Mouse (Mus musculus) hindbrain, embryonic 13.5 days (tissue): ENCODE results near the gene Tmem86a. TPM values are rescaled to one million over a fixed set of nuclear protein-coding genes. Genes with fewer than 3 reads are reported as not detected.

Experiments used
- ATAC-seq: fragments of 200-750 bp; cut with Nextera tagmentation; 2 replicates; pipeline ENCODE4 v1.8.0; 2017; ENCODE audit warnings: moderate TSS enrichment; ENCODE audit not compliant: low FRiP score
- H3K27ac ChIP-seq: fragments of 300-500 bp; sonication (generic); 2 replicates; pipeline ENCODE4 v1.5.1; 2015; ENCODE audit warnings: inconsistent platforms, mild to moderate bottlenecking, moderate library complexity
- H3K27me3 ChIP-seq: fragments of 300-500 bp; sonication (generic); 2 replicates; pipeline ENCODE4 v1.6.1; 2015; ENCODE audit warnings: mild to moderate bottlenecking, inconsistent platforms
- H3K36me3 ChIP-seq: fragments of 300-500 bp; sonication (generic); 2 replicates; pipeline ENCODE4 v1.6.1; 2015; ENCODE audit warnings: mild to moderate bottlenecking, inconsistent platforms
- H3K4me1 ChIP-seq: fragments of 300-500 bp; sonication (generic); replicated peaks from 2 replicates; pipeline ENCODE4 v1.6.1; 2015; ENCODE audit warnings: inconsistent platforms
- H3K4me2 ChIP-seq: fragments of 300-500 bp; sonication (generic); 2 replicates; pipeline ENCODE4 v1.6.1; 2015; ENCODE audit warnings: inconsistent platforms, mild to moderate bottlenecking, moderate library complexity
- H3K4me3 ChIP-seq: fragments of 300-500 bp; sonication (generic); 2 replicates; pipeline ENCODE4 v1.5.1; 2015; ENCODE audit warnings: mild to moderate bottlenecking, inconsistent platforms
- H3K9ac ChIP-seq: fragments of 300-500 bp; sonication (generic); 2 replicates; pipeline ENCODE4 v1.6.1; 2015; ENCODE audit warnings: mild to moderate bottlenecking, inconsistent platforms
- H3K9me3 ChIP-seq: fragments of 300-500 bp; sonication (generic); 2 replicates; pipeline ENCODE4 v1.6.1; 2016; ENCODE audit warnings: inconsistent platforms
- WGBS: fragments of 180-500 bp; shearing (Covaris S2); methylation state at CpG from one replicate; pipeline ENCODE4 v1.1.7; 2015; 5-methylcytosine and 5-hydroxymethylcytosine counted together
- polyA plus RNA-seq: library from polyadenylated mRNA; unstranded; fragments of >200 nt; fragmentation: Nextera tagmentation; extraction: Ambion mirVana; gene quantifications from 2 replicates; pipeline ENCODE4 v1.2.1, GENCODE M21; 2015

Gene Tmem86a
- polyA plus RNA-seq, 1 experiment from 2014 or later: 24.4 TPM

GRCm38 (mm10) chr7:47031371-47031770, 19.0 kb upstream of the Tmem86a start:
- Histone ChIP-seq H3K9ac (no peak overlapping the region), H3K9me3 (no peaks in the 10 kb centered on the region), H3K4me1 (no peaks in the 10 kb centered on the region), H3K4me3 (no peak overlapping the region), H3K36me3 (no peaks in the 10 kb centered on the region), H3K27me3 (no peaks in the 10 kb centered on the region), H3K4me2 (no peak overlapping the region), H3K27ac (no peak overlapping the region)
- 85% methylated on average over 4 of the region's 4 CpGs for WGBS
- no peak for ATAC-seq

GRCm38 (mm10) chr7:47034785-47035384, 15.5 kb upstream of the Tmem86a start:
- no peak overlapping the region for H3K4me3 ChIP-seq
- H3K9ac ChIP-seq: no peak overlapping the region
- H3K4me2 ChIP-seq: no peak overlapping the region
- WGBS: 89% methylated on average over 4 of the region's 4 CpGs
- H3K27ac ChIP-seq: no peak overlapping the region
- no peak for ATAC-seq
- no peaks in the 10 kb centered on the region for H3K9me3 ChIP-seq
- no peaks in the 10 kb centered on the region for H3K27me3 ChIP-seq
- no peaks in the 10 kb centered on the region for H3K36me3 ChIP-seq
- H3K4me1 ChIP-seq: no peaks in the 10 kb centered on the region

GRCm38 (mm10) chr7:47035426-47035825, 15.0 kb upstream of the Tmem86a start:
- 82% methylated on average over 8 of the region's 8 CpGs for WGBS
- no peak overlapping the region for H3K4me2 ChIP-seq

GRCm38 (mm10) chr7:47041706-47042105, 8.7 kb upstream of the Tmem86a start:
- WGBS: 79% methylated on average over 3 of the region's 3 CpGs
- Histone ChIP-seq H3K4me3 (no peak overlapping the region), H3K27ac (no peak overlapping the region), H3K4me1 (peaks cover 6% of the 10 kb centered on the region), H3K4me2 (no peak overlapping the region), H3K9ac (no peak overlapping the region), H3K9me3 (no peaks in the 10 kb centered on the region), H3K36me3 (no peaks in the 10 kb centered on the region), H3K27me3 (no peaks in the 10 kb centered on the region)
- ATAC-seq: no peak

More at GRCm38 (mm10) chr7:47035426-47035825, 15.0 kb upstream of the Tmem86a start:
- H3K36me3 ChIP-seq: no peaks in the 10 kb centered on the region
- H3K9ac ChIP-seq: no peak overlapping the region
- no peaks in the 10 kb centered on the region for H3K4me1 ChIP-seq
- no peak overlapping the region for H3K27ac ChIP-seq
- H3K27me3 ChIP-seq: no peaks in the 10 kb centered on the region
- no peak overlapping the region for H3K4me3 ChIP-seq
- no peak for ATAC-seq
- no peaks in the 10 kb centered on the region for H3K9me3 ChIP-seq

GRCm38 (mm10) chr7:47042121-47042520, 8.3 kb upstream of the Tmem86a start:
- Histone ChIP-seq H3K27ac (no peak overlapping the region), H3K9ac (no peak overlapping the region), H3K9me3 (no peaks in the 10 kb centered on the region), H3K4me3 (no peak overlapping the region), H3K27me3 (no peaks in the 10 kb centered on the region), H3K36me3 (no peaks in the 10 kb centered on the region), H3K4me2 (no peak overlapping the region), H3K4me1 (peaks cover 6% of the 10 kb centered on the region)
- no peak for ATAC-seq
- 69% methylated on average over 4 of the region's 4 CpGs for WGBS

- no peaks in the 10 kb centered on the region for H3K36me3 ChIP-seq
- H3K27ac ChIP-seq: no peak overlapping the region
- H3K4me3 ChIP-seq: no peak overlapping the region
- no peaks in the 10 kb centered on the region for H3K9me3 ChIP-seq
- H3K9ac ChIP-seq: no peak overlapping the region
- no peak for ATAC-seq
- H3K4me1 ChIP-seq: peaks cover 6% of the 10 kb centered on the region
- 64% methylated on average over 6 of the region's 6 CpGs for WGBS
- no peak overlapping the region for H3K4me2 ChIP-seq
- H3K27me3 ChIP-seq: peaks cover 3% of the 10 kb centered on the region; the same call in 1 of the 2 replicates
Observed at GRCm38 (mm10) chr7:47042823-47043490, 7.4 kb upstream of the Tmem86a start.

- ATAC-seq: peak; percentile 81
- Histone ChIP-seq H3K36me3 (peaks cover 15% of the 10 kb centered on the region), H3K9me3 (no peaks in the 10 kb centered on the region), H3K4me3 (peak overlapping the region; percentile 82), H3K27ac (peak overlapping the region; percentile 97), H3K9ac (peak overlapping the region; percentile 90), H3K4me2 (peak overlapping the region; percentile 81), H3K4me1 (peaks cover 27% of the 10 kb centered on the region), H3K27me3 (peaks cover 12% of the 10 kb centered on the region)
- 2% methylated on average over 26 of the region's 34 CpGs for WGBS
Observed at GRCm38 (mm10) chr7:47050766-47051165, 365 bp downstream of the Tmem86a start.

GRCm38 (mm10) chr7:47051404-47052151, 1.2 kb downstream of the Tmem86a start:
- Histone ChIP-seq H3K27me3 (peaks cover 12% of the 10 kb centered on the region), H3K27ac (peak overlapping the region; percentile 97; the same call in 1 of the 2 replicates), H3K9me3 (no peaks in the 10 kb centered on the region), H3K4me3 (peak overlapping the region; percentile 82), H3K4me2 (peak overlapping the region; percentile 81), H3K9ac (peak overlapping the region; percentile 90), H3K36me3 (peaks cover 15% of the 10 kb centered on the region), H3K4me1 (peaks cover 27% of the 10 kb centered on the region)
- 19% methylated on average over 2 of the region's 2 CpGs for WGBS
- no peak for ATAC-seq

- peak overlapping the region; percentile 81 for H3K4me2 ChIP-seq
- peaks cover 12% of the 10 kb centered on the region for H3K27me3 ChIP-seq
- peak overlapping the region; percentile 82; the same call in 1 of the 2 replicates for H3K4me3 ChIP-seq
- H3K9me3 ChIP-seq: no peaks in the 10 kb centered on the region
- peak overlapping the region; percentile 90 for H3K9ac ChIP-seq
- peaks cover 15% of the 10 kb centered on the region for H3K36me3 ChIP-seq
- 39% methylated on average over 3 of the region's 3 CpGs for WGBS
- ATAC-seq: no peak
- H3K27ac ChIP-seq: peak overlapping the region; percentile 97; the same call in 1 of the 2 replicates
- H3K4me1 ChIP-seq: peaks cover 27% of the 10 kb centered on the region
Observed at GRCm38 (mm10) chr7:47052276-47052675, 1.9 kb downstream of the Tmem86a start.

- Histone ChIP-seq H3K27ac (no peak overlapping the region), H3K4me1 (peaks cover 27% of the 10 kb centered on the region), H3K9me3 (no peaks in the 10 kb centered on the region), H3K4me2 (no peak overlapping the region), H3K36me3 (peaks cover 15% of the 10 kb centered on the region), H3K27me3 (peaks cover 7% of the 10 kb centered on the region; the same call in 1 of the 2 replicates), H3K4me3 (no peak overlapping the region), H3K9ac (no peak overlapping the region)
- no peak for ATAC-seq
- WGBS: 95% methylated on average over 15 of the region's 15 CpGs
Observed at GRCm38 (mm10) chr7:47053287-47053686, 2.9 kb downstream of the Tmem86a start.

GRCm38 (mm10) chr7:47054666-47055065, 4.3 kb downstream of the Tmem86a start:
- no peaks in the 10 kb centered on the region for H3K27me3 ChIP-seq
- peaks cover 15% of the 10 kb centered on the region for H3K36me3 ChIP-seq
- H3K9ac ChIP-seq: no peak overlapping the region
- H3K4me3 ChIP-seq: no peak overlapping the region
- no peaks in the 10 kb centered on the region for H3K9me3 ChIP-seq
- no peak overlapping the region for H3K27ac ChIP-seq
- WGBS: 82% methylated on average over 2 of the region's 2 CpGs
- no peak overlapping the region for H3K4me2 ChIP-seq
- ATAC-seq: no peak
- H3K4me1 ChIP-seq: peaks cover 27% of the 10 kb centered on the region

GRCm38 (mm10) chr7:47055744-47056143, 5.3 kb downstream of the Tmem86a start:
- H3K4me3 ChIP-seq: no peak overlapping the region
- no peak for ATAC-seq
- no peak overlapping the region for H3K4me2 ChIP-seq
- peaks cover 23% of the 10 kb centered on the region for H3K4me1 ChIP-seq
- H3K27ac ChIP-seq: no peak overlapping the region
- H3K9ac ChIP-seq: no peak overlapping the region
- H3K36me3 ChIP-seq: peaks cover 15% of the 10 kb centered on the region
- WGBS: 82% methylated on average over 9 of the region's 9 CpGs
- no peaks in the 10 kb centered on the region for H3K27me3 ChIP-seq
- H3K9me3 ChIP-seq: no peaks in the 10 kb centered on the region
